In the genomic region with DNA sequence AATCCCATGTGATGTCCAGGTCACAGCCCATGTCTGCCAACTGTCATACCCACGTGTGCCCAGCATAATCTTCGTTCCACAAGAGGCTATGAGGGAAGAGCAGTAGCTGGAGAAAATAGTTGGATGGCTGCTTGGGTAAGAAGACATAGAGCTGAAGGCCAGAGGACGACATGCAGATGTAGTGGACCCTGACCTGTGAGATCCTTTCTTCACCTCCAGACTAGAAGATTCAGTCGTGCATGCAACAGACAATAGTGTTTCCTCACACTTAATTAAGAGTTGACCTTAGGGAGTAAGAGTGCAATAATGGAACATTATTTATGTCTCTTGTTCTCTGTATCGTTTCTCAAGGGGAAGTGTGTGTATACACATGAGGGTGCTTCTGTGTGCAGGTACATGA, we compare ENCODE assay signal across 22 mouse cellular contexts.
A peak's percentile ranks its signal among the peaks of the same experiment; 100 is the strongest.
DNase-seq lines count a peak whose midpoint lies in the region; ATAC-seq and TF ChIP-seq lines count a peak whose summit lies in the region.
"Had no signal": no experiment of that assay in that cellular context is flagged by ENCODE, and none has a peak within 500 bp of the region (broad histone marks: within the 10 kb centered on the region; RNA-seq: fewer than 3 reads in every experiment).

No protein-coding gene starts in this region.

- H3K27ac ChIP-seq in kidney, embryonic 14.5 days (ENCODE audit: low read depth, low read length), result no peak overlapping the region
- no peak overlapping the region for H3K27ac ChIP-seq in kidney, adult 2 months (ENCODE audit: insufficient read depth, low read depth, low read length)
- no peak overlapping the region for H3K27ac ChIP-seq in kidney, embryonic 15.5 days
- no peak overlapping the region for H3K27ac ChIP-seq in kidney, embryonic 16.5 days (ENCODE audit: low read length)
- no peak overlapping the region for H3K27ac ChIP-seq in kidney, postnatal 0 days

- no peak overlapping the region for H3K4me2 ChIP-seq in kidney, embryonic 14.5 days (replicated peaks; ENCODE audit: low read depth, low read length)
- no peak overlapping the region for H3K4me2 ChIP-seq in kidney, embryonic 15.5 days
- no peak overlapping the region for H3K4me2 ChIP-seq in kidney, embryonic 16.5 days (replicated peaks; ENCODE audit: low read depth, low read length)
- H3K4me2 ChIP-seq in kidney, postnatal 0 days (ENCODE audit: low read length), result no peak overlapping the region

- no peak for TF ChIP-seq POLR2A in kidney, adult 2 months (IDR thresholded peaks at IDR 0.05; ENCODE audit: low read depth, low read length)

- H3K4me3 ChIP-seq in kidney, embryonic 14.5 days (ENCODE audit: low read length), result no peak overlapping the region
- H3K4me3 ChIP-seq in kidney, adult 2 months (ENCODE audit: insufficient read depth, low read depth, low read length), result no peak overlapping the region
- no peak overlapping the region for H3K4me3 ChIP-seq in kidney, embryonic 15.5 days (replicated peaks)
- no peak overlapping the region for H3K4me3 ChIP-seq in kidney, embryonic 16.5 days (ENCODE audit: low read length)
- no peak overlapping the region for H3K4me3 ChIP-seq in kidney, postnatal 0 days (replicated peaks; ENCODE audit: low read depth, low read length)

- no peaks in the 10 kb centered on the region for H3K9me3 ChIP-seq in kidney, embryonic 14.5 days (ENCODE audit: control insufficient read depth, low read length)
- H3K9me3 ChIP-seq in kidney, embryonic 15.5 days (replicated peaks), result no peaks in the 10 kb centered on the region
- H3K9me3 ChIP-seq in kidney, embryonic 16.5 days (ENCODE audit: low read length), result no peaks in the 10 kb centered on the region
- no peaks in the 10 kb centered on the region for H3K9me3 ChIP-seq in kidney, postnatal 0 days (replicated peaks; ENCODE audit: low read length)
- H3K9me3 ChIP-seq: G1E had no signal

- DNase-seq in kidney, adult 2 months, result no peak
- no peak for DNase-seq in kidney, postnatal 36 days
- DNase-seq in kidney, postnatal 4 days, result no peak
- DNase-seq in kidney, postnatal 0 days (ENCODE audit: low spot score), result peak; percentile 53
- DNase-seq in kidney, adult 8-10 months, result no peak
- DNase-seq: adrenal gland, adult 2 months; adrenal gland, adult 8-10 months; adrenal gland, postnatal 10 days; adrenal gland, postnatal 14 days; adrenal gland, postnatal 25 days; adrenal gland, postnatal 36 days; B cell, adult 2 months; cerebellum, adult 11 months; cerebellum, adult 11-12 months had no signal

- no peak overlapping the region for H3K9ac ChIP-seq in kidney, embryonic 14.5 days (ENCODE audit: low read depth, low read length)
- H3K9ac ChIP-seq in kidney, embryonic 15.5 days, result no peak overlapping the region
- no peak overlapping the region for H3K9ac ChIP-seq in kidney, embryonic 16.5 days (replicated peaks; ENCODE audit: low read length)
- no peak overlapping the region for H3K9ac ChIP-seq in kidney, postnatal 0 days (ENCODE audit: low read depth, low read length)

- H3K4me1 ChIP-seq in kidney, embryonic 14.5 days (ENCODE audit: control insufficient read depth, insufficient read depth, low read length), result no peaks in the 10 kb centered on the region
- H3K4me1 ChIP-seq in kidney, adult 2 months (ENCODE audit: control insufficient read depth, insufficient read depth, low read length), result no peaks in the 10 kb centered on the region
- no peaks in the 10 kb centered on the region for H3K4me1 ChIP-seq in kidney, embryonic 15.5 days
- no peaks in the 10 kb centered on the region for H3K4me1 ChIP-seq in kidney, embryonic 16.5 days (ENCODE audit: insufficient read depth, low read length)
- H3K4me1 ChIP-seq in kidney, postnatal 0 days (replicated peaks; ENCODE audit: insufficient read depth, low read length), result no peaks in the 10 kb centered on the region

- H3K36me3 ChIP-seq in kidney, embryonic 14.5 days (ENCODE audit: control insufficient read depth, insufficient read depth, low read length), result no peaks in the 10 kb centered on the region
- no peaks in the 10 kb centered on the region for H3K36me3 ChIP-seq in kidney, adult 2 months (ENCODE audit: control insufficient read depth, insufficient read depth, low read length)
- no peaks in the 10 kb centered on the region for H3K36me3 ChIP-seq in kidney, embryonic 15.5 days
- H3K36me3 ChIP-seq in kidney, embryonic 16.5 days (ENCODE audit: insufficient read depth, low read length), result no peaks in the 10 kb centered on the region
- no peaks in the 10 kb centered on the region for H3K36me3 ChIP-seq in kidney, postnatal 0 days (ENCODE audit: insufficient read depth, low read length)
- H3K36me3 ChIP-seq: G1E had no signal

- peak; percentile 69; the same call in 1 of the 2 replicates for ATAC-seq in kidney, embryonic 14.5 days (ENCODE audit: low FRiP score, low TSS enrichment)
- ATAC-seq in kidney, embryonic 15.5 days (replicated peaks; ENCODE audit: low FRiP score), result peak; percentile 55; the same call in 1 of the 2 replicates
- ATAC-seq in kidney, embryonic 16.5 days (ENCODE audit: low FRiP score, low TSS enrichment), result peak; percentile 49; the same call in 1 of the 2 replicates
- peak; percentile 62 for ATAC-seq in kidney, postnatal 0 days (replicated peaks; ENCODE audit: low FRiP score, low read depth)
- ATAC-seq: activated CD4-positive, CD25-positive, alpha-beta regulatory T cell, adult 4 months; CD4-positive, CD25-positive, alpha-beta regulatory T cell, adult 4 months; Patski had no signal

- H3K27me3 ChIP-seq in kidney, embryonic 14.5 days (ENCODE audit: control insufficient read depth, insufficient read depth, low read length), result no peaks in the 10 kb centered on the region
- no peaks in the 10 kb centered on the region for H3K27me3 ChIP-seq in kidney, adult 2 months (replicated peaks; ENCODE audit: control insufficient read depth, insufficient read depth, low read length)
- no peaks in the 10 kb centered on the region for H3K27me3 ChIP-seq in kidney, embryonic 15.5 days
- no peaks in the 10 kb centered on the region for H3K27me3 ChIP-seq in kidney, embryonic 16.5 days (ENCODE audit: insufficient read depth, low read length)
- no peaks in the 10 kb centered on the region for H3K27me3 ChIP-seq in kidney, postnatal 0 days (ENCODE audit: insufficient read depth, low read length)
- H3K27me3 ChIP-seq: CH12.LX, Patski had no signal

- TF ChIP-seq CTCF in kidney, adult 2 months (conservative IDR thresholded peaks at IDR 0.05; ENCODE audit: insufficient read depth, insufficient read length, low read depth, low read length), result no peak
- TF ChIP-seq CTCF in kidney, postnatal 0 days (IDR thresholded peaks at IDR 0.05; ENCODE audit: low read depth), result no peak

- WGBS in kidney, embryonic 14.5 days, result 37% methylated on average over 5 of the region's 5 CpGs
- 25% methylated on average over 5 of the region's 5 CpGs for WGBS in kidney, adult 2 months
- WGBS in kidney, embryonic 15.5 days, result 36% methylated on average over 5 of the region's 5 CpGs
- 30% methylated on average over 5 of the region's 5 CpGs for WGBS in kidney, embryonic 16.5 days
- WGBS in kidney, postnatal 0 days, result 29% methylated on average over 5 of the region's 5 CpGs
